Mouse (Mus musculus) cerebellum, adult 2 months (tissue): ENCODE data around the gene Arl11. TPM values are rescaled to one million over a fixed set of nuclear protein-coding genes. Genes with fewer than 3 reads are reported as not detected.

ENCODE experiments used
- DNase-seq, 2 experiments: peaks; one replicate each; pipeline ENCODE4 v3.0.0; 2021
- H3K27ac ChIP-seq: fragments of 200-500 bp; 2 replicates; pipeline ENCODE4 v1.5.1; 2012; ENCODE audit warnings: low read length, control low read depth, inconsistent platforms; ENCODE audit not compliant: insufficient read depth
- H3K27me3 ChIP-seq: fragments of 200-500 bp; 2 replicates; pipeline ENCODE4 v1.6.1; 2012; ENCODE audit warnings: inconsistent platforms, mild to moderate bottlenecking, low read length, moderate library complexity; ENCODE audit not compliant: control insufficient read depth, insufficient read depth
- H3K4me1 ChIP-seq: fragments of 200-500 bp; 2 replicates; pipeline ENCODE4 v1.6.1; 2011; ENCODE audit warnings: low read length; ENCODE audit not compliant: control insufficient read depth, insufficient read depth
- H3K4me3 ChIP-seq: fragments of 200-500 bp; replicated peaks from 2 replicates; pipeline ENCODE3; 2011; ENCODE audit warnings: mild to moderate bottlenecking, low read depth, low read length, control low read depth; ENCODE audit not compliant: insufficient read depth
- CTCF ChIP-seq: fragments of 200-500 bp; IDR thresholded peaks from 2 replicates; pipeline ENCODE4 v1.5.1; 2011; ENCODE audit warnings: low read depth, mild to moderate bottlenecking, control low read depth, low read length, moderate library complexity, borderline replicate concordance; ENCODE audit not compliant: insufficient read depth
- POLR2A ChIP-seq: fragments of 200-500 bp; IDR thresholded peaks from 2 replicates; pipeline ENCODE4 v1.6.1; 2011; ENCODE audit warnings: low read length, control low read depth, borderline replicate concordance; ENCODE audit not compliant: insufficient read depth
- WGBS: fragments of 180-500 bp; shearing (Covaris S2); methylation state at CpG from one replicate; pipeline ENCODE4 v1.1.7; 2018; 5-methylcytosine and 5-hydroxymethylcytosine counted together
- polyA plus RNA-seq: library from polyadenylated mRNA; depleted of rRNA; stranded (reverse); fragments of >200 nt; gene quantifications from 2 replicates; pipeline ENCODE4 v1.2.3, GENCODE M21; 2012; rRNA removed

Gene Arl11
- 0.74 and 0.75 TPM in 2 replicates for polyA plus RNA-seq

DNA sequence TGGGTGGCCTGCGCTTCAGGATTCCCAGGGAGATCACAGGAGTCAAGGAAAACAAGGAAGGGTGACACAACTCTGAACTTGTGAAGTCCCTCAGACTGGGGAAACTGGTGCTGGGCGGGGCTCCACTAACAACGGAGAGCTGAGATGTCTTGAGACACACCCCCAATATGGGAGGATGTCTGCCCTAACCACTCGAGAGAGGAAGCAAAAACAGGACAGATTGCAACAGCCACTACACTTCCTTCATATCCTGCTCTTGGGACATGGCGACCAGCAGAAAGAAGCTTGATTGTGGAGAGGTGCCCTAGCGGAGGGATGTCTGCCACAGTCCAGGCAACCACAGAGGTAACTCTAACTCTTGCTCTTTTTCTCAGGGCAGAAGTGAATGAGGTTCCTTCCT lies at the start of gene Arl11:
TSS of gene Arl11 (plus strand) at position 161 of the 400 bp plus-strand sequence.
- Histone ChIP-seq H3K27ac (no peak within 1 kb of the TSS), H3K4me3 (no peak within 1 kb of the TSS), H3K4me1 (no peaks in the 10 kb centered on the region), H3K27me3 (no peaks in the 10 kb centered on the region)
- WGBS = 80% methylated on average over 6 of the region's 6 CpGs
- TF ChIP-seq CTCF = no peak
- TF ChIP-seq POLR2A = no peak
- DNase-seq = no peak

DNA sequence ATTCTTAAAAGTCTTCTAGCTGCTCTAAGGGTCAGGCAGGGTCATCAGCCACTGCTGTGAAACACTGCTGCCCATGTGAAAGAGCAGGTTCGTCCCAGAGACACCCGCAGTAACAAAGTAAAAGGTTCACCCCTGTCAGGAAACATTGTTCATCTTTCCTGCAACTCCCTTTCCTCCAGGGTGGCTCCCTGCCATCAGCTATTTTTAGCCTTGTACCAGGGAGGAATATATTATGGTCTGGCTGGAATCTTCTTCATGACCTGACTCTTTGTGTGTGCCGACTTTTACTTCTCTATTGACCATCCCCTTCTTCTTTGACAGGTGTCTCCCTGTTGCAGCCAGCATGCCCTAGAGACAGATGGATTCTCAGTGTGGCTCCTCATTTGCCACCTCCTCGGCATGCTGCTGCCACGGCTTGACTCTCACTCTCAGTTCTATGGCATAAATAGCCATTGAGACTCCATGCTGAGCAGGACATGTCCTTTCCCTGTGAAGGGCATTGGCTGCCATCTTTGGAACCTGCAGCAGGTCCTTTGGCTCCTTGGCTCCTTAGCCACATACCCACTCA lies 41.6 kb upstream of the Arl11 start:
- Histone ChIP-seq H3K27me3 (no peaks in the 10 kb centered on the region; the same call in 1 of the 2 replicates), H3K4me1 (peaks cover 9% of the 10 kb centered on the region), H3K4me3 (no peak overlapping the region), H3K27ac (no peak overlapping the region)
- WGBS = 4% methylated on average over 5 of the region's 5 CpGs
- peak; percentile 72 to 86 for DNase-seq
- TF ChIP-seq POLR2A = no peak
- TF ChIP-seq CTCF = no peak

DNA sequence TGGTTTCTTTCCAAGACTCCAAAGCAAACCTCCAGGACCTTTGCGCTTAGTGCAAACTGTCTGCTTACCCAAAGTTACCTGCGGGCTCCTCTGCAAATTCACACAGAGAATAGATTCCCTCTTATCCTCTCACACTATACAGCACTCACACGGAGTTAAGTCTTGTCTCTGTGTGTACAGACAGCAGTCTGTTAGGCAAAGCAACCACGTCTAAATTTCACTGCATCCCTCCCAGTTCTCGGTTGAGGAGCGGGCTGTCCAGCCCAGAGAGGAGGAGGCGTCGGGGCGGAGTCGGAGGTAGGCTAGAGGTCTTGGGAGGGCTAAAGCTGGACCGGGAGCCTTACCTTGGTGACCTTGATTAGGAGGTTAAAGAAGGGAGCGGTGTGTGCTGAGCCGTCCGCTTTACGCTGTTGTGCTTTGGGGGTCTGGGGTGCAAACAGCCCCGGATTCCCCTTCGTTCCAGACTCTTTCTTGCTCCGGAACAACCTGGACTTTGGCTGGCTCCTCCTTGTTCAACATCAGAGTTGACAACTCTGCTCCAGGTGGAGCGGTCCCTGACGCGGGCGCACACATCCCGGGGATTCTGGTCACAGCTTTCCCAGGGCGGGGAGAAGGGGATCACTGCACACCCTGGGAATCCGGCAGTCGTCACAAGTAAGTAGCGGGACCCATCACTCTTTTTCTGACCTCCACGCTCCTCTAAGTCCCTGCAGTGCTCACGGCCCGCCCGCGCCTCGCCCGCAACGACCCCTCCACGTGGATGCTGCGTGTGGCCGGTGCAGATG lies 34.9 kb upstream of the Arl11 start:
- no peak for DNase-seq
- 17% methylated on average over 38 of the region's 38 CpGs for WGBS
- H3K4me3 ChIP-seq = no peak overlapping the region
- peaks cover 2% of the 10 kb centered on the region; the same call in 1 of the 2 replicates for H3K27me3 ChIP-seq
- TF ChIP-seq POLR2A = no peak
- no peak for TF ChIP-seq CTCF
- H3K27ac ChIP-seq = no peak overlapping the region
- H3K4me1 ChIP-seq = peaks cover 4% of the 10 kb centered on the region; the same call in 1 of the 2 replicates

DNA sequence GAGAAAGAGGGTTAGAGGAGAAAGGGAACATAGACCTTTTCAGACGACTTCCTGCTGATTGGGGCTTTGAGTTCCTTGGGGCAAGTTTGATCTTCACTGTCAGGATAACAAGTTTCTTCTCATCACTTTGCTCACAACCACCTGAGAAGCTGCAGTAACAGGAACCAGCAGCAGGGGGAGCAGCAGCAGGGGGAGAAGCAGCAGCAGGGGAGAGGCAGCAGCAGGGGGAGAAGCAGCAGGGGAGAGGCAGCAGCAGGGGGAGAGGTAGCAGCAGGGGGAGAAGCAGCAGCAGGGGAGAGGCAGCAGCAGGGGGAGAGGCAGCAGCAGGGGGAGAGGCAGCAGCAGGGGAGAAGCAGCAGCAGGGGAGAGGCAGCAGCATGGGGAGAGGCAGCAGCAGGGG lies 32.3 kb upstream of the Arl11 start:
- peaks cover 4% of the 10 kb centered on the region; the same call in 1 of the 2 replicates for H3K4me1 ChIP-seq
- WGBS = 43% methylated on average over 1 of the region's 1 CpGs
- TF ChIP-seq POLR2A (no peak), CTCF (peak; percentile 29; the same call in 1 of the 2 replicates)
- H3K4me3 ChIP-seq = no peak overlapping the region
- H3K27ac ChIP-seq = no peak overlapping the region
- peaks cover 2% of the 10 kb centered on the region; the same call in 1 of the 2 replicates for H3K27me3 ChIP-seq
- DNase-seq = peak in 1 of 2 experiments; percentile 37

DNA sequence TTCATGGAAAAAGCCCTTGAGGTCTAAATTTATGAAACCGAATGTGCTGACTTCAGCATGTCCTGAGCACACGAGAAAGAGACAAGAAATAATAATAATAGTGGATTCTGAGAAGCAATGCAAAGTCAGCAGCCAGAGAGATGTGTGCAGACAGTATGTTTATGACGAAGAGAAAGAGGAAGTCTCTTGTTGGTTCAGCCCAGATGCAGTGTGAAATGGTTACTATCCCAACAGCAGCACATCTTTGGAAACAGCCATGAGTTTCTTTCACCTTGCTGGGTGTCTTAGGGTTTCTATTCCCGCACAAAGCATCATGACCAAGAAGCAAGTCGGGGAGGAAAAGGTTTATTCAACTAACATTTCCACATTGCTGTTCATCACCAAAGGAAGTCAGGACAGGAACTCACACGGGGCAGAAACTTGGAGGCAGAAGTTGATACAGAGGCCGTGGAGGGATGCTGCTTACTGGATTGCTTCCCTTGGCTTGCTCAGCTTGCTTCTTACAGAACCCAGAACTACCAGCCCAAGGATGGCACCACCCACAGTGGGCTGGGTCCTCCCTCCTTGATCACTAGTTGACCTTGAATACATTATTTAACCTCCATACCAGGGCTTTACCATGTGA lies 30.8 kb upstream of the Arl11 start:
- H3K4me3 ChIP-seq = no peak overlapping the region
- H3K4me1 ChIP-seq = peaks cover 4% of the 10 kb centered on the region; the same call in 1 of the 2 replicates
- TF ChIP-seq CTCF (no peak), POLR2A (no peak)
- 93% methylated on average over 7 of the region's 7 CpGs for WGBS
- H3K27ac ChIP-seq = no peak overlapping the region
- H3K27me3 ChIP-seq = peaks cover 2% of the 10 kb centered on the region; the same call in 1 of the 2 replicates
- no peak for DNase-seq

DNA sequence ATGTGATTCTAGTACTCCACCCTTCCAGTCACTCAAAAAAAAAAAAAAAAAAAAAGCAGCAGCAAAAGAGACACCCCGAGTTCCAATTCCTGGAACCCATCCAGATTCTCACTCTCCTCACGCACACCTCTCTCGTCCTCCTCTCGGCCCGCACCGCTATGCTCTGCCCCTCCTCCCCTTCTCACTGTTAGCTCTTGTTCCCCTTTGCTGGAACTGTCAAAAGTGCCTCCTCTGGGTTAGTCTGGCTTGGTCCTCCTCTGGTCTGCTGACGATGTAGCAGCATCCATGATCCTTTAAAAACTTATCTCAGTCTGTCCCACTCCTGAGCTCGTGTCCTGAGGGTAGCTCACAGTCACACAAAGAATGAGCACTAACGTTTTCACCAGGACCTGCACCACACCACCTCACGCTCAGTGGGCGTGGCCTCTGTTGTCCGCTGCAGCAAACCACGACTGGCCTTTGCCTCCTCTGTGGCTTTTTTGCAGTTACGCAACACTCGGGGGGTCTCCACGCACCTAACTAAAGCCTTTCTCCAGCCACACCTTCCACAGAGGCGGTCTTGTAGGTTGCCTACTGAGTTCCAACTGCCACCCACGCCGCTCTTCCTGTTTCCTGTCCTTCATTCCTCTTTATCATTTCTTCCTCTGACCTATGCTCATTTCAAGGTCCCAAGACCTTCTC lies 20.8 kb upstream of the Arl11 start:
- Histone ChIP-seq H3K27me3 (no peaks in the 10 kb centered on the region), H3K4me1 (no peaks in the 10 kb centered on the region), H3K27ac (no peak overlapping the region), H3K4me3 (no peak overlapping the region)
- TF ChIP-seq POLR2A = no peak
- TF ChIP-seq CTCF = no peak
- no peak for DNase-seq
- WGBS = 81% methylated on average over 19 of the region's 19 CpGs

DNA sequence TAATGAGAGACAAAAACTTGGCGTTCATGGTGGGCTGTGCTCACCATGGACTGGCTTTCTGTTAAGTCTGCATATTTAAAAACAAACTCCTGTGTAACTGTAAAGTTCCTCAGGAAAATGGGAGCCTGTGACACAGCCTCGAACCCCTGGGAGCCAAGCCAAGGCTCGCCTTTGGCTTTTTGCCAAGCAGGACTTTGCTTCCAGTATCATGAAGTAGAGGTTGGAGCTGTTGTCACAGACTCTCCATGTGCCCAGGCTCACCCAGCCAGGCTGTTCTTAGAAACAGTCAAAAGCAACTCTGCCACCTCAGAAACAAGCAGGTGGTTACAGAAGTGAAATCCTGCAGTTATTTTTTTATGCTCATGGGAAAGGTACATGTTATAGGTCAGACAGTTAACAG lies 18.9 kb upstream of the Arl11 start:
- DNase-seq = peak; percentile 30 to 41
- TF ChIP-seq CTCF = no peak
- TF ChIP-seq POLR2A = no peak

More for the DNA sequence above, 18.9 kb upstream of the Arl11 start:
- no peak overlapping the region for H3K4me3 ChIP-seq
- H3K27ac ChIP-seq = no peak overlapping the region
- no peaks in the 10 kb centered on the region for H3K27me3 ChIP-seq
- WGBS = 20% methylated on average over 3 of the region's 3 CpGs
- no peaks in the 10 kb centered on the region for H3K4me1 ChIP-seq
